Mouse (Mus musculus): ENCODE results near the gene Ttll5. TPM values are rescaled to one million over a fixed set of nuclear protein-coding genes. Genes with fewer than 3 reads are reported as not detected.

The Ttll5 gene
- polyA plus RNA-seq, 1 experiment from 2014 or later = 3.7 TPM

GRCm38 (mm10) chr12:85810959-85811358 lies 13.5 kb upstream of the Ttll5 start:
- Histone ChIP-seq H3K9ac (ENCODE audit: low read length) (no peak overlapping the region), H3K4me1 (replicated peaks; ENCODE audit: control insufficient read depth, insufficient read depth) (no peaks in the 10 kb centered on the region), H3K9me3 (ENCODE audit: control insufficient read depth, low read length) (no peaks in the 10 kb centered on the region), H3K36me3 (ENCODE audit: control insufficient read depth, insufficient read depth, low read length) (peaks cover 5% of the 10 kb centered on the region; the same call in 1 of the 2 replicates), H3K27me3 (ENCODE audit: control insufficient read depth, insufficient read depth, low read length) (no peaks in the 10 kb centered on the region), H3K4me3 (ENCODE audit: low read depth, low read length) (no peak overlapping the region), H3K27ac (replicated peaks) (no peak overlapping the region), H3K4me2 (replicated peaks; ENCODE audit: low read depth) (no peak overlapping the region)
- no peak for TF ChIP-seq EP300 (optimal IDR thresholded peaks at IDR 0.05)
- TF ChIP-seq CTCF (IDR thresholded peaks at IDR 0.05; ENCODE audit: low read depth) = no peak
- no peak for ATAC-seq (ENCODE audit: low FRiP score, low TSS enrichment)
- DNase-seq (ENCODE audit: low spot score) = no peak

GRCm38 (mm10) chr12:85811676-85812075 lies 12.8 kb upstream of the Ttll5 start:
- WGBS = 98% methylated on average over 4 of the region's 4 CpGs
- DNase-seq (ENCODE audit: low spot score) = no peak
- no peak for TF ChIP-seq EP300 (optimal IDR thresholded peaks at IDR 0.05)
- no peak for TF ChIP-seq CTCF (IDR thresholded peaks at IDR 0.05; ENCODE audit: low read depth)

GRCm38 (mm10) chr12:85813599-85813998 lies 10.9 kb upstream of the Ttll5 start:
- H3K27ac ChIP-seq (replicated peaks) = no peak overlapping the region
- H3K4me2 ChIP-seq (replicated peaks; ENCODE audit: low read depth) = no peak overlapping the region
- H3K4me1 ChIP-seq (replicated peaks; ENCODE audit: control insufficient read depth, insufficient read depth) = no peaks in the 10 kb centered on the region
- peak; percentile 33 for DNase-seq (ENCODE audit: low spot score)
- TF ChIP-seq EP300 (optimal IDR thresholded peaks at IDR 0.05) (no peak), CTCF (IDR thresholded peaks at IDR 0.05; ENCODE audit: low read depth) (no peak)
- WGBS = 57% methylated on average over 2 of the region's 2 CpGs
- H3K9me3 ChIP-seq (ENCODE audit: control insufficient read depth, low read length) = no peaks in the 10 kb centered on the region
- peaks cover 15% of the 10 kb centered on the region for H3K36me3 ChIP-seq (ENCODE audit: control insufficient read depth, insufficient read depth, low read length)
- peak; percentile 67 for ATAC-seq (ENCODE audit: low FRiP score, low TSS enrichment)
- H3K9ac ChIP-seq (ENCODE audit: low read length) = no peak overlapping the region
- H3K27me3 ChIP-seq (ENCODE audit: control insufficient read depth, insufficient read depth, low read length) = no peaks in the 10 kb centered on the region
- H3K4me3 ChIP-seq (ENCODE audit: low read depth, low read length) = no peak overlapping the region

More at GRCm38 (mm10) chr12:85811676-85812075, 12.8 kb upstream of the Ttll5 start:
- Histone ChIP-seq H3K27me3 (ENCODE audit: control insufficient read depth, insufficient read depth, low read length) (no peaks in the 10 kb centered on the region), H3K9ac (ENCODE audit: low read length) (no peak overlapping the region), H3K9me3 (ENCODE audit: control insufficient read depth, low read length) (no peaks in the 10 kb centered on the region), H3K4me2 (replicated peaks; ENCODE audit: low read depth) (no peak overlapping the region), H3K36me3 (ENCODE audit: control insufficient read depth, insufficient read depth, low read length) (peaks cover 7% of the 10 kb centered on the region; the same call in 1 of the 2 replicates), H3K27ac (replicated peaks) (no peak overlapping the region), H3K4me3 (ENCODE audit: low read depth, low read length) (no peak overlapping the region), H3K4me1 (replicated peaks; ENCODE audit: control insufficient read depth, insufficient read depth) (no peaks in the 10 kb centered on the region)
- ATAC-seq (ENCODE audit: low FRiP score, low TSS enrichment) = no peak

- peaks cover 7% of the 10 kb centered on the region; the same call in 1 of the 2 replicates for H3K36me3 ChIP-seq (ENCODE audit: control insufficient read depth, insufficient read depth, low read length)
- H3K4me1 ChIP-seq (replicated peaks; ENCODE audit: control insufficient read depth, insufficient read depth) = 0 out of 2 replicates have a peak, but pooled peaks cover 6% of the 10 kb centered on the region
- H3K4me3 ChIP-seq (ENCODE audit: low read depth, low read length) = no peak overlapping the region
- H3K9ac ChIP-seq (ENCODE audit: low read length) = no peak overlapping the region
- WGBS = 70% methylated on average over 9 of the region's 9 CpGs
- DNase-seq (ENCODE audit: low spot score) (peak; percentile 26), ATAC-seq (ENCODE audit: low FRiP score, low TSS enrichment) (no peak)
- H3K27ac ChIP-seq (replicated peaks) = no peak overlapping the region
- H3K4me2 ChIP-seq (replicated peaks; ENCODE audit: low read depth) = no peak overlapping the region
- H3K27me3 ChIP-seq (ENCODE audit: control insufficient read depth, insufficient read depth, low read length) = no peaks in the 10 kb centered on the region
- H3K9me3 ChIP-seq (ENCODE audit: control insufficient read depth, low read length) = no peaks in the 10 kb centered on the region
- TF ChIP-seq CTCF (IDR thresholded peaks at IDR 0.05; ENCODE audit: low read depth) (peak; percentile 50), EP300 (optimal IDR thresholded peaks at IDR 0.05) (no peak)
These were observed 2.4 kb upstream of the Ttll5 start for GRCm38 (mm10) chr12:85822051-85822450.

GRCm38 (mm10) chr12:85825361-85825760 lies 902 bp downstream of the Ttll5 start:
- TF ChIP-seq EP300 (optimal IDR thresholded peaks at IDR 0.05) (no peak), CTCF (IDR thresholded peaks at IDR 0.05; ENCODE audit: low read depth) (no peak)
- Histone ChIP-seq H3K9ac (ENCODE audit: low read length) (peak overlapping the region; percentile 62), H3K4me1 (replicated peaks; ENCODE audit: control insufficient read depth, insufficient read depth) (0 out of 2 replicates have a peak, but pooled peaks cover 6% of the 10 kb centered on the region), H3K4me3 (ENCODE audit: low read depth, low read length) (peak overlapping the region; percentile 72), H3K9me3 (ENCODE audit: control insufficient read depth, low read length) (no peaks in the 10 kb centered on the region), H3K27me3 (ENCODE audit: control insufficient read depth, insufficient read depth, low read length) (no peaks in the 10 kb centered on the region), H3K4me2 (replicated peaks; ENCODE audit: low read depth) (peak overlapping the region; percentile 73), H3K36me3 (ENCODE audit: control insufficient read depth, insufficient read depth, low read length) (no peaks in the 10 kb centered on the region), H3K27ac (replicated peaks) (no peak overlapping the region; the same call in 1 of the 2 replicates)
- WGBS = 7% methylated on average over 8 of the region's 8 CpGs
- no peak for DNase-seq (ENCODE audit: low spot score)
- no peak for ATAC-seq (ENCODE audit: low FRiP score, low TSS enrichment)

- Histone ChIP-seq H3K27me3 (ENCODE audit: control insufficient read depth, insufficient read depth, low read length) (no peaks in the 10 kb centered on the region), H3K9me3 (ENCODE audit: control insufficient read depth, low read length) (no peaks in the 10 kb centered on the region), H3K9ac (ENCODE audit: low read length) (no peak overlapping the region), H3K4me3 (ENCODE audit: low read depth, low read length) (no peak overlapping the region), H3K36me3 (ENCODE audit: control insufficient read depth, insufficient read depth, low read length) (no peaks in the 10 kb centered on the region), H3K4me1 (replicated peaks; ENCODE audit: control insufficient read depth, insufficient read depth) (0 out of 2 replicates have a peak, but pooled peaks cover 6% of the 10 kb centered on the region), H3K4me2 (replicated peaks; ENCODE audit: low read depth) (no peak overlapping the region), H3K27ac (replicated peaks) (no peak overlapping the region)
- WGBS = 51% methylated on average over 2 of the region's 2 CpGs
- no peak for DNase-seq (ENCODE audit: low spot score)
- no peak for ATAC-seq (ENCODE audit: low FRiP score, low TSS enrichment)
- no peak for TF ChIP-seq EP300 (optimal IDR thresholded peaks at IDR 0.05)
- no peak for TF ChIP-seq CTCF (IDR thresholded peaks at IDR 0.05; ENCODE audit: low read depth)
These were observed 1.4 kb downstream of the Ttll5 start for GRCm38 (mm10) chr12:85825822-85826221.

Measured in stomach, postnatal 0 days (tissue).